Mouse (Mus musculus): ENCODE measurements around the gene Ccdc40.
"Not testable (repeated sequence)": the region's sequence is repeated elsewhere in the genome, so short reads cannot be mapped to it uniquely, and the experiment has no call there.

Gene Ccdc40

GRCm38 (mm10) chr11:119287207-119287992 is 59.0 kb downstream of the Ccdc40 start:
- no peak for DNase-seq

- DNase-seq, result not testable (repeated sequence)
These were observed 64.5 kb downstream of the Ccdc40 start for GRCm38 (mm10) chr11:119292861-119293260.

DNA sequence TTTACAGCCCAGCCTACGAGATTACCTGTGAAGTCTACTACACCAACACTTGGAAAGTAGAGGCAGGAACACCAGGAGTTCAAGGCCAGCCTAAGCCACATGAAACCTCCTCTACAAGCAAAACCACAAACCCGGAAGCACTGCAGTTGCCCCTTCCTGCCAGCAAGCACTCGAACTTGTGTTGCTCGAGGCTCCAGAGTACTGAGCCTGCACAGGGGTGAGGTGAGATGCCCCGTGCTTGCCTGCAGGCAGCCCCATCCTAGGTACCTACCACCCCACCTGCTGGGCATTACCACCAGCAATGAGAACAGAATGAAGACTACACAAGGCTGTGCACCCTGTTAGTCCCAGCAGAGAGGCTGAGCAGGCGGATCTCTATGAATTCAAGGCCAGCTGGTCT is 69.6 kb downstream of the Ccdc40 start:
- no peak for DNase-seq

- no peak for DNase-seq
These were observed 70.5 kb downstream of the Ccdc40 start for GRCm38 (mm10) chr11:119298917-119299316.

DNA sequence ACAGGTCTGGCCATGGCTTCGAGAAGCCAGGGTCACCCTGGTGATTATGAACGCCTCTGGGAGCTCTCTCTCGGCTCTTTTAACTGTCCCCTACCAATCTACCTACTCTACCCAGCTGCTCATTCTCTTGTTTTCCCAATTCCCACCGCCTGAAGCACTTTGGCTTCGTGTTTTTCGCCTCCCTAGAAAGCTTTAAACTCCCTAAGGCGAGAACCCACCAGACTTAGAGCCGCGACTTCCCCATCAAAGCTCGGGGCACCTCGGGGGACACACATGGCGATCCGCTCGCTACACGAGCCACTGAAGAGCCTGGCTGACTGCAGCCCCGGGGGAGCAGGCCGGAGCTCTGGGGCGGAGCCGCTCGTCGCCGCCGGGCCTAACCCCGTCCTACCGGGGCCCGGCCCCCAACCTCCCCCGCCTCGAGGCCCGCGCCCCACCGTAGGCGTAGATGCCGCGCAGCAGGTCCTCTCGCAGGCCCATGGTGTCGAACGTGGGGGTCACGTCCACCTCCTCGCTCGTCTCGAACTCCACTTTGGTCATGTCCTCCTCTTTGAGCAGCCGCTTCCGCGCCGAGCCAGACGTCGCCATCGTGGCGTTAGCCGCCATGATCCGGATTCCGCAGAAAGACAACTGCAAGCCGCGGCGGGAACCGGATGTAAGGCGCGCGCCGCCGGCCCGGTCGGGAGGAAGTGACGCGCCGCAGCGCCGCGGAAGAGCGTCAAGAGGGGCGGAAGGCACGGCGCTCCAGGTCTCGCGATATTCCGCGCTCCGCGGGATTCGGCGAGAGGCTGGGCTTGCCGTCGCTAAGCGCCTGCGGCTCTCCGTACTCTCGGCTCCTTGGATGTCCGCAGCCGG is 71.2 kb downstream of the Ccdc40 start, which contains the start of gene Eif4a3:
Gene Eif4a3, minus strand, starts transcription at position 699 of the 855 bp plus-strand sequence.
- peak; percentile 92 for DNase-seq

DNA sequence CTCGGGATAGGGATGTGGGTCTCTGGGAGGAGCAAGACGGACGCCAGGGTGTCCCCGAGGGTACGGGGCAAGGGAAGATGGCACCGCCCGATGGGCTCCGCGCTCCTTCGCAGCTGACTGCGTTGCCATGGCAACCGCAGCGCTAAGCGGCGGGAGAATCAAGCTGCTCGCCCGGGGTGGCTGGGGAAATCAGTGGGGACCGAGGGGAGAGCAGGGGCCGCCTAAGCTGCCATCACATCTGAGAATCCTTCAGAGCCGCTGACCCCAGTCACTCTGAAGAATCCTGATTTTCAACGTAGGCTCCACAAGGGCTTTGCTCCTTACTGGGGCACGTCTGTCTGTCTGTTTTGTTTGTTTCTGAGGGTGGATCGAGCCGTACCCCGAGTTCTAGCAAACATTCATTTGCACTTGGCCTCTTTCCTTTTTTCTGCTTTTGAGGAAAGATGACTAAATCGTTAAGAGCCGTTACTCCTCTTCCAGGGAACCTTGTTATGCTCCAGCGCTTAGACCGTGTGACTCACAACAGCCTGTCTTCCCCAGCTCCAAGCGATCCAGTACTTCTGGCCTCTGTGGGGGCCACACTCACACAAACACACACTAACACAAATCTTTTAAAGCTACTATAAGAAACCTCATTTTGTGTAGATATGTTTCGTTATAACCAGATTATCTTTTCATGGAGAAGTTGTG is 72.0 kb downstream of the Ccdc40 start:
- DNase-seq, result no peak

DNA sequence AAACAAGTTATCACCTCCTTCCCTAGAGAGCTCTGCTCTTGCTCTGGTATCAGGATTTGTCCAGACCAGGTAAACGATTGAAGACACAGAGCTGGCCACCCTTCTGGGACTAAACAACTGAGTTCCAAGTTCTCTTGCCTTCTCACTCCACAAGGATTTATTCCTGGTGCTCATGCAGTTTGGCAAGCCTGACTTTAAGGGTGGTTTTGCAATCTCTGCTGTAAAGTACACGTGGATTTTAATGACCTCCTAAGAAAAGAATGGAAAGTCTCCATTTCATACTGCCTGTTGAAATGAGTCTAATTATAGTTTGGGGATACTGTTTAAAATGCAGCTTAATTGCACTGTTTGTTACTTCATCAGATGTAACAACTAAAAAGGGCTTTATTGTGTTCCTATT is 72.6 kb downstream of the Ccdc40 start:
- no peak for DNase-seq

- no peak for DNase-seq
These were observed 76.7 kb downstream of the Ccdc40 start for GRCm38 (mm10) chr11:119304904-119305712.

DNA sequence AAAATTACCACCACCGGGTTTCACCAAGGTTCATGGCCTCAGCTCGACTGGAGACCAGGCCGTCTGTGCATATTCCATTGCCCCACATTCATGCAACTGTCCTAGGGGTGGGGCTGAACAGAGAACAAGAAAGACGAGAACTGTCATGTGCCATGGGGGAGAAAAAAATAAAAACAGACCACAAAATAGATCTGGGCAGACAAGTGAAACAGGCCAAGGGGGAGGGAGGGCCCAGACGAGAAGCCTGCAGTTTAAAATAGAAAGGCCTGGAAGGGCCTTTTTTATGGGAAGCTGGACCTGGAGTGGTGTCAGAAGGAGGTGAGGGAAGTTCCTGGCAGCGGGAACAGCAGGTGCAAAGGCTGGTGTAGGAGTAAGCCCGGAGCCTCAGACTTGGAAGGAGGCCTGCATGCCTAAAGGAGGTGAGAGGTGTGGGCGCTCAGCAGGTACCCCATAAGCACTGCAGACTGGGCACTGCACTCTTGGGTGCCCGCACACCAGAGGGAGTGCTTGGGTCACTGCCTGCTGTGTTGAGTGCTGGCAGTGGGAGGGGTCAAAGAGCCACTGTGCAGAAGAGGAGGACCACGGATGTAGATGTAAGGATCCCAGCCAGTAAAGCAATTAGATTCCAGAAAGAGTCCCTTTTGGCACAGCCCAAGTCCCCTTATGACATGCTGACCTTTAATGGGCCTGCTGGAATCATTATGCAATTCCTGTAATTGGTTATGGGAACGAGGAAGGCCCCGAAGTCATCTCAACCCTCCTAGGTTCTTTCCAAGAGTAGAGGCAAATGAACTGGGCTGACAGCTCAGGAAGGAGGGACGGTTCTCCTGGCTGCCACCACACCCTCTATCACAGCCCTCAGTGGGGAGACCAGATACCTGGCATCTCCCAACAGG is 78.6 kb downstream of the Ccdc40 start:
- no peak for DNase-seq

DNA sequence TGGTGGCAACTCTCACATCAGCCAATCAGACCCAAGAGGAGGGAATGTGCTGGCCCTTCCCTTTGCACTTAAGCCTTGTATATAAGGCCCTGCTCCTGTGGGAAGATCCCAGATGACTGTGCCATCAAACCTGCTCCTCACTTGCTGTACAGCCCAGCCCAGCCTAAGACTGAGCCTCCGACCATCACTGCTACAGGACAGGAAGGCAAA is 79.2 kb downstream of the Ccdc40 start, which contains the start of gene Card14:
Gene Card14, plus strand, starts transcription at position 111 of the 210 bp plus-strand sequence.
- no peak for DNase-seq

- no peak for DNase-seq
These were observed 79.5 kb downstream of the Ccdc40 start for GRCm38 (mm10) chr11:119307916-119308315.

DNA sequence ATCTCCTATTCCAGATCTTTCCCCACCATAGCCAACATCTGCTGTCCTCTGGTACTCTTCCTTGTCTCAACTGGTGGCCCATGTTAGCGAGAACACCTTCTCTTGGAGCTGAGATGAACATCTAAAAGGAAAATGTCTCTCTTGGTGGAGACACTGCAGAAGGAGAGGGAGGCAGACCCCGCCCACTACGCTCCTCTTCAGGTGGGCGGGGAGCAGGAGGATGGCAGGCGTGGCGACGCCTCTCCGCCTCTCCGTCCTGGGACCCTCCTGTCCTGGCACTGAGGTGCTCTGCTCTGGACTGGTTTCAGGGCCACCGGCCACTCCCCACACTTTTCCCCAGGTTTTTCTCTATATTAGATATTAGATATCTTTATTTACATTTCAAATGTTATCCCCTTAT is 82.2 kb downstream of the Ccdc40 start:
- DNase-seq, result no peak

DNA sequence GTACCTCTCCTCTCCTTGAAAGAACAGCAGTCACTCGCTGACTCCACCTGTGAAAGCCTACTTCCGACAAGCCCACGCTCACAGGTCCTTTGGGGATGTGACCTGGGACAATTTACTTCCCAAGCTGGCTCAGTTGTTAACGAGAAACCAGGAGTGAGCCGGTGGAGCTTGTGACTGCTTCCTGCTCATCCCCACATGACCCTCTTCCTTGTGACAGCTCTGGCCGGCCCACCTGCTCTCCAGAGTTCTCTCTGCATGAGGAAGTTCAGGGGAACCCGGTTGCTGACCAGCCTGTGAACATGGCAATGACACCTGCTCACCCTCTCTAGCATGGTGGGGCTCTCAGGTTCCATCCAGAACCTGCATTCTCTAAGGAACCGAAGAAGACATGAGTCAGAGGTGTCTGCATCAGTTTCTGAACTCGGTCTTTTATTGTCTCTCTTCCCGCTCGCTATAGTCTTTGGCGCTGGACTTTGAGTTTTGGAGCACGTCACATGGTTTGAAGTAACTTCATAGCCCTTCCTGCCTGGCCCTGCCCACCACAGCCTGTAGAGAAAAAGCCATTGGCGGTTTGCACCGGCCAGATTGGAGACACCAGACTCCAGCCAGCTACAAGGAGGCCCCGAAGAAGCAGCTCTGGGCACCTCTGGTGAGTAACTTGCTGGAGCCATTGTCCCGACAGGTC is 86.0 kb downstream of the Ccdc40 start:
- DNase-seq, result no peak
